Mouse (Mus musculus) MEL (cell line): ENCODE measurements around the gene Zfp9. TPM values are rescaled to one million over a fixed set of nuclear protein-coding genes. Genes with fewer than 3 reads are reported as not detected.

Experiments
- DNase-seq: peaks from one replicate; pipeline ENCODE4 v3.0.0; 2011; ENCODE audit warnings: low read depth, low spot score
- H3K27ac ChIP-seq: 2 replicates; pipeline ENCODE4 v1.5.1; 2012; ENCODE audit warnings: low read depth, mild to moderate bottlenecking, control low read depth, low read length, moderate library complexity; ENCODE audit not compliant: control insufficient read depth
- H3K27me3 ChIP-seq, 2 experiments: fragments of 150-350 bp in 1 of 2; sonication (generic) in 1 of 2; 2 replicates each; pipeline ENCODE4 v1.6.1; 2012; ENCODE audit warnings: low read length in 2 of 2, mild to moderate bottlenecking in 2 of 2, improper control_type of control experiment in 1 of 2, moderate library complexity in 1 of 2; ENCODE audit not compliant: insufficient read depth in 2 of 2, control insufficient read depth in 1 of 2
- H3K36me3 ChIP-seq, 2 experiments: 2 replicates each; pipeline ENCODE4 v1.6.1; 2012 to 2014; ENCODE audit warnings: low read length in 2 of 2, improper control_type of control experiment in 1 of 2, inconsistent platforms in 1 of 2, mild to moderate bottlenecking in 1 of 2; ENCODE audit not compliant: insufficient read depth in 2 of 2, control insufficient read depth in 1 of 2
- H3K4me1 ChIP-seq, 2 experiments: fragments of 150-350 bp in 1 of 2; sonication (generic) in 1 of 2; 2 replicates each; pipeline ENCODE4 v1.6.1; 2012; ENCODE audit warnings: low read length in 2 of 2, improper control_type of control experiment in 1 of 2, mild to moderate bottlenecking in 1 of 2; ENCODE audit not compliant: insufficient read depth in 2 of 2, control insufficient read depth in 1 of 2
- H3K4me3 ChIP-seq, 2 experiments: fragments of 150-350 bp in 1 of 2; sonication (generic) in 1 of 2; 2 replicates each; pipeline ENCODE4 v1.5.1; 2012; ENCODE audit warnings: low read depth in 2 of 2, low read length in 2 of 2, mild to moderate bottlenecking in 2 of 2, moderate library complexity in 2 of 2, control low read depth in 1 of 2, improper control_type of control experiment in 1 of 2; ENCODE audit not compliant: control insufficient read depth in 1 of 2, insufficient read depth in 1 of 2
- H3K79me2 ChIP-seq: 2 replicates; pipeline ENCODE4 v1.6.1; 2012; ENCODE audit warnings: mild to moderate bottlenecking, low read length, moderate library complexity; ENCODE audit not compliant: control insufficient read depth, poor library complexity, insufficient read depth
- H3K9ac ChIP-seq: 2 replicates; pipeline ENCODE4 v1.6.1; 2012; ENCODE audit warnings: low read depth, mild to moderate bottlenecking, control low read depth, low read length, moderate library complexity; ENCODE audit not compliant: control insufficient read depth, poor library complexity, severe bottlenecking
- H3K9me3 ChIP-seq: fragments of 150-350 bp; sonication (generic); replicated peaks from 2 replicates; pipeline ENCODE4 v1.6.1; 2012; ENCODE audit warnings: mild to moderate bottlenecking, low read length, improper control_type of control experiment, moderate library complexity; ENCODE audit not compliant: insufficient read depth
- BHLHE40 ChIP-seq: IDR thresholded peaks from 2 replicates; pipeline ENCODE4 v1.6.1; 2012; ENCODE audit warnings: low read depth, mild to moderate bottlenecking, inconsistent platforms, low read length, improper control_type of control experiment, borderline replicate concordance
- CTCF ChIP-seq, 3 experiments: IDR thresholded peaks in 2 of 3; conservative IDR thresholded peaks in 1 of 3; 2 replicates each; pipeline ENCODE4 v1.5.1; 2011 to 2012; ENCODE audit warnings: low read length in 3 of 3, low read depth in 2 of 3, mild to moderate bottlenecking in 2 of 3, improper control_type of control experiment in 1 of 3, inconsistent platforms in 1 of 3, mixed read lengths in 1 of 3, moderate library complexity in 1 of 3; ENCODE audit not compliant: control insufficient read depth in 1 of 3, insufficient read depth in 1 of 3, poor library complexity in 1 of 3, severe bottlenecking in 1 of 3
- EP300 ChIP-seq, 2 experiments: IDR thresholded peaks; 2 replicates each; pipeline ENCODE4 v1.6.1; 2011; ENCODE audit warnings: improper control_type of control experiment in 2 of 2, low read length in 2 of 2, low read depth in 1 of 2, mild to moderate bottlenecking in 1 of 2
- GATA1 ChIP-seq: IDR thresholded peaks from 2 replicates; pipeline ENCODE4 v1.6.1; 2011; ENCODE audit warnings: low read depth, low read length, improper control_type of control experiment
- HCFC1 ChIP-seq: IDR thresholded peaks from 2 replicates; pipeline ENCODE4 v1.6.1; 2012; ENCODE audit warnings: low read depth, mild to moderate bottlenecking, inconsistent platforms, low read length, improper control_type of control experiment, moderate library complexity
- JUND ChIP-seq: IDR thresholded peaks from 2 replicates; pipeline ENCODE4 v1.6.1; 2011; ENCODE audit warnings: low read depth, mild to moderate bottlenecking, improper control_type of control experiment, low read length
- KAT2A ChIP-seq: conservative IDR thresholded peaks from 2 replicates; pipeline ENCODE4 v1.6.1; 2012; ENCODE audit warnings: low read depth, low read length, improper control_type of control experiment, inconsistent platforms
- MAZ ChIP-seq: IDR thresholded peaks from 2 replicates; pipeline ENCODE4 v1.6.1; 2012; ENCODE audit warnings: low read depth, mild to moderate bottlenecking, inconsistent platforms, low read length, improper control_type of control experiment
- MEF2A ChIP-seq: IDR thresholded peaks from 2 replicates; pipeline ENCODE4 v1.6.1; 2014; ENCODE audit warnings: low read depth, mild to moderate bottlenecking, inconsistent platforms, low read length, improper control_type of control experiment; ENCODE audit not compliant: poor library complexity, insufficient replicate concordance, severe bottlenecking; ENCODE audit errors: extremely low read depth
- MXI1 ChIP-seq: IDR thresholded peaks from 2 replicates; pipeline ENCODE4 v1.6.1; 2011; ENCODE audit warnings: mild to moderate bottlenecking, low read depth, low read length, improper control_type of control experiment
- MYB ChIP-seq: IDR thresholded peaks from 2 replicates; pipeline ENCODE4 v1.6.1; 2011; ENCODE audit warnings: mild to moderate bottlenecking, low read depth, low read length, improper control_type of control experiment
- MYC ChIP-seq: IDR thresholded peaks from 2 replicates; pipeline ENCODE4 v1.6.1; 2011; ENCODE audit warnings: low read depth, mild to moderate bottlenecking, low read length, improper control_type of control experiment, moderate library complexity
- NELFE ChIP-seq: IDR thresholded peaks from 2 replicates; pipeline ENCODE4 v1.6.1; 2011; ENCODE audit warnings: low read depth, low read length, improper control_type of control experiment
- POLR2A ChIP-seq, 2 experiments: IDR thresholded peaks; 2 replicates each; pipeline ENCODE4 v1.6.1; 2011 to 2012; ENCODE audit warnings: low read length in 2 of 2, mild to moderate bottlenecking in 2 of 2, control low read depth in 1 of 2, improper control_type of control experiment in 1 of 2, low read depth in 1 of 2, moderate library complexity in 1 of 2; ENCODE audit not compliant: control insufficient read depth in 1 of 2, insufficient read depth in 1 of 2, poor library complexity in 1 of 2
- POLR2AphosphoS2 ChIP-seq: IDR thresholded peaks from 2 replicates; pipeline ENCODE4 v1.6.1; 2011; ENCODE audit warnings: low read length, improper control_type of control experiment
- RAD21 ChIP-seq: IDR thresholded peaks from 2 replicates; pipeline ENCODE4 v1.6.1; 2011; ENCODE audit warnings: mild to moderate bottlenecking, low read depth, low read length, improper control_type of control experiment
- RCOR1 ChIP-seq: IDR thresholded peaks from 2 replicates; pipeline ENCODE4 v1.6.1; 2012; ENCODE audit warnings: low read depth, mild to moderate bottlenecking, inconsistent platforms, low read length, improper control_type of control experiment
- SIN3A ChIP-seq: IDR thresholded peaks from 2 replicates; pipeline ENCODE4 v1.6.1; 2012; ENCODE audit warnings: low read length, improper control_type of control experiment, inconsistent platforms
- SMC3 ChIP-seq: IDR thresholded peaks from 2 replicates; pipeline ENCODE4 v1.6.1; 2011; ENCODE audit warnings: low read depth, low read length, improper control_type of control experiment
- TAL1 ChIP-seq: IDR thresholded peaks from 2 replicates; pipeline ENCODE4 v1.6.1; 2012; ENCODE audit warnings: mild to moderate bottlenecking, inconsistent platforms, low read length, moderate library complexity, mixed read lengths
- TBP ChIP-seq: IDR thresholded peaks from 2 replicates; pipeline ENCODE4 v1.8.0; 2011; ENCODE audit warnings: low read depth, low read length, improper control_type of control experiment
- USF2 ChIP-seq, 2 experiments: IDR thresholded peaks; 2 replicates each; pipeline ENCODE4 v1.6.1; 2011 to 2012; ENCODE audit warnings: improper control_type of control experiment in 2 of 2, low read length in 2 of 2, borderline replicate concordance in 1 of 2, inconsistent platforms in 1 of 2, low read depth in 1 of 2, mild to moderate bottlenecking in 1 of 2; ENCODE audit not compliant: insufficient read depth in 1 of 2
- ZC3H11A ChIP-seq: IDR thresholded peaks from 2 replicates; pipeline ENCODE4 v1.6.1; 2012; ENCODE audit warnings: low read depth, mild to moderate bottlenecking, inconsistent platforms, low read length, improper control_type of control experiment
- ZMIZ1 ChIP-seq: IDR thresholded peaks from 2 replicates; pipeline ENCODE4 v1.6.1; 2012; ENCODE audit warnings: low read depth, mild to moderate bottlenecking, inconsistent platforms, low read length, improper control_type of control experiment, moderate library complexity
- ZNF384 ChIP-seq: IDR thresholded peaks from 2 replicates; pipeline ENCODE4 v1.6.1; 2012; ENCODE audit warnings: low read depth, mild to moderate bottlenecking, inconsistent platforms, low read length, improper control_type of control experiment
- polyA plus RNA-seq, 2 experiments: library from polyadenylated mRNA; stranded (reverse) in 1 of 2; unstranded in 1 of 2; fragments of >175 nt in 1 of 2; fragments of >200 nt in 1 of 2; gene quantifications; 2 replicates each; pipeline versions ENCODE4 v1.2.1 to v1.2.4; 2012; ENCODE audit warnings: low replicate concordance in 2 of 2, low read depth in 1 of 2; ENCODE audit not compliant: insufficient read length in 2 of 2, insufficient read depth in 1 of 2, missing spikeins in 1 of 2
- total RNA-seq: library from RNA; depleted of rRNA; stranded (reverse); fragments of 300-350 nt; gene quantifications from 2 replicates; pipeline ENCODE4 v1.2.3, GENCODE M21; 2012; rRNA removed

The Zfp9 gene
- 0.72 and 1.2 TPM in 2 replicates for total RNA-seq
- polyA plus RNA-seq, result 1 to 10 TPM in 1 of 2 experiments, not detected in 1; 1.1 TPM

- H3K9ac ChIP-seq, result peak within 1 kb of the TSS; percentile 95
- H3K27ac ChIP-seq, result peak within 1 kb of the TSS; percentile 70
- TF ChIP-seq POLR2AphosphoS2 (no peak), RCOR1 (no peak), HCFC1 (peak; percentile 47; the same call in 1 of the 2 replicates), SIN3A (peak; percentile 28; the same call in 1 of the 2 replicates), NELFE (peak; percentile 47), TAL1 (no peak), POLR2A (IDR thresholded peaks at IDR 0.05; ENCODE audit: control insufficient read depth in 1 of 2, insufficient read depth in 1 of 2, low read depth in 1 of 2, low read length in 2 of 2, poor library complexity in 1 of 2) (peak; percentile 44 to 62; a peak in 2 of 4 replicates), TBP (0 out of 2 replicates have a peak, but pooled peaks have one; percentile 2), MYC (no peak), ZC3H11A (no peak), EP300 (IDR thresholded peaks at IDR 0.05; ENCODE audit: low read depth in 1 of 2, low read length in 2 of 2) (no peak), BHLHE40 (no peak), ZNF384 (no peak), CTCF (IDR thresholded peaks at IDR 0.05 in 2 of 3, conservative IDR thresholded peaks at IDR 0.05 in 1 of 3; ENCODE audit: control insufficient read depth in 1 of 3, insufficient read depth in 1 of 3, low read depth in 2 of 3, low read length in 3 of 3, poor library complexity in 1 of 3, severe bottlenecking in 1 of 3) (no peak), MXI1 (peak; percentile 30; the same call in 1 of the 2 replicates), ZMIZ1 (no peak)
- TF ChIP-seq, all 39 proteins: peak for 6
- H3K9me3 ChIP-seq, result no peaks in the 10 kb centered on the region
- peak; percentile 79 for DNase-seq
- no peaks in the 10 kb centered on the region for H3K27me3 ChIP-seq
- peaks cover 0 to 2% of the 10 kb centered on the region in 2 experiments; a peak in 1 of 4 replicates for H3K4me1 ChIP-seq
- peak within 1 kb of the TSS; percentile 80 to 84 for H3K4me3 ChIP-seq
- no peaks in the 10 kb centered on the region for H3K36me3 ChIP-seq
- H3K79me2 ChIP-seq, result no peaks in the 10 kb centered on the region; the same call in 1 of the 2 replicates
Observed at GRCm38 (mm10) chr6:118478957-118479708, at the start of gene Zfp9. Gene Zfp9 (minus strand): TSS chr6:118479320.

GRCm38 (mm10) chr6:118520668-118521067 lies 41.5 kb upstream of the Zfp9 start:
- Histone ChIP-seq H3K36me3 (peaks cover 0 to 6% of the 10 kb centered on the region in 2 experiments; a peak in 2 of 4 replicates), H3K4me3 (no peak overlapping the region), H3K4me1 (no peaks in the 10 kb centered on the region), H3K9ac (no peak overlapping the region), H3K27me3 (no peaks in the 10 kb centered on the region), H3K79me2 (no peaks in the 10 kb centered on the region), H3K27ac (no peak overlapping the region), H3K9me3 (no peaks in the 10 kb centered on the region)
- TF ChIP-seq POLR2A (IDR thresholded peaks at IDR 0.05; ENCODE audit: control insufficient read depth in 1 of 2, insufficient read depth in 1 of 2, low read depth in 1 of 2, low read length in 2 of 2, poor library complexity in 1 of 2) (no peak), MEF2A (no peak), POLR2AphosphoS2 (no peak), GATA1 (no peak), MAZ (no peak), TAL1 (no peak), USF2 (IDR thresholded peaks at IDR 0.05; ENCODE audit: borderline replicate concordance in 1 of 2, insufficient read depth in 1 of 2, low read depth in 1 of 2, low read length in 2 of 2) (no peak), JUND (no peak), MYC (no peak), ZNF384 (no peak), MYB (no peak), BHLHE40 (no peak), RAD21 (no peak), KAT2A (no peak), CTCF (IDR thresholded peaks at IDR 0.05 in 2 of 3, conservative IDR thresholded peaks at IDR 0.05 in 1 of 3; ENCODE audit: control insufficient read depth in 1 of 3, insufficient read depth in 1 of 3, low read depth in 2 of 3, low read length in 3 of 3, poor library complexity in 1 of 3, severe bottlenecking in 1 of 3) (no peak), SMC3 (no peak)
- DNase-seq, result no peak
